Mouse (Mus musculus): ENCODE measurements around the gene Mef2a.

GRCm38 (mm10) chr7:67304937-67305336, 67.7 kb downstream of the Mef2a start:
- TF ChIP-seq CTCF (IDR thresholded peaks at IDR 0.05; ENCODE audit: control insufficient read depth, insufficient read depth, low read length) (no peak), POLR2A (IDR thresholded peaks at IDR 0.05; ENCODE audit: borderline replicate concordance, control insufficient read depth, low read depth, low read length) (no peak)

Data from bone marrow, adult 2 months (tissue).